Mouse (Mus musculus): ENCODE results near the gene Nfx1. TPM values are rescaled to one million over a fixed set of nuclear protein-coding genes. Genes with fewer than 3 reads are reported as not detected.

The Nfx1 gene
- total RNA-seq, 2 experiments from 2014 or later: 69.2 to 76.6 TPM

DNA sequence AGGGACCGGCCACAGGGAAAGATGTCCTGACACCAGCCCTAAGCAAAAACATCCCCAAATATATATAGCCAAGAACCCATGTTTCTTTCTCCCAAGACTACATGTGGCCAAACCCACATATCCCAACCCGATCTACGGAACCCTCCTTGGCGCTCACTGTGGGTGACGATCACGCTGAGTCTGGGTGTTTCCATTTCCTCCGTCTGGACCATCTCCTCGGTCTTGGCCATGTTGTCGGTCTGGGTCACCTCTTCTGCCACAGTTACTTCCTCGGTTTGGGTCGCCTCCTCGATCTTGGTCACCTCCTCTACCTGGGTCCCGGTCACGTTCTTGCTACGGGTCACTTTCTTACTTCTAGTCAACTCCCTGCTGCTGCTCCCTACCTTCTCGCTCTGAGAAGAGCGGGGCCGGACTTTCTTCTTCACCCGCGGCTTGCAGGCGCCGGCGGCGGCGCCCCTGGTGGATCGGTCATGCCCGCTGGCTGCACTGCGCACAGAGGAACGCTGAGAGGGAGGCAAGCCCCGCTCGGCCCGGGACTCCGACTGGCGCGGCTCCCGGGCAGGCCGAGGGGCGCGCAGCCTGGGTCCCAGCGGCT lies 23.0 kb upstream of the Nfx1 start:
- TF ChIP-seq CTCF (IDR thresholded peaks at IDR 0.05): peak; percentile 28
- DNase-seq (ENCODE audit: extremely low spot score in 1 of 2, low spot score in 2 of 2): no peak
- Histone ChIP-seq H3K27ac (peak overlapping the region; percentile 60), H3K4me3 (peak overlapping the region; percentile 71)
- intact Hi-C loops (cut with DNase I): loop anchor here (1.0 to 10.0 kb wide), 5 partner anchors 24 to 673 kb away; partner anchors contain the start of genes B4galt1, Ndufb6 and Smu1

DNA sequence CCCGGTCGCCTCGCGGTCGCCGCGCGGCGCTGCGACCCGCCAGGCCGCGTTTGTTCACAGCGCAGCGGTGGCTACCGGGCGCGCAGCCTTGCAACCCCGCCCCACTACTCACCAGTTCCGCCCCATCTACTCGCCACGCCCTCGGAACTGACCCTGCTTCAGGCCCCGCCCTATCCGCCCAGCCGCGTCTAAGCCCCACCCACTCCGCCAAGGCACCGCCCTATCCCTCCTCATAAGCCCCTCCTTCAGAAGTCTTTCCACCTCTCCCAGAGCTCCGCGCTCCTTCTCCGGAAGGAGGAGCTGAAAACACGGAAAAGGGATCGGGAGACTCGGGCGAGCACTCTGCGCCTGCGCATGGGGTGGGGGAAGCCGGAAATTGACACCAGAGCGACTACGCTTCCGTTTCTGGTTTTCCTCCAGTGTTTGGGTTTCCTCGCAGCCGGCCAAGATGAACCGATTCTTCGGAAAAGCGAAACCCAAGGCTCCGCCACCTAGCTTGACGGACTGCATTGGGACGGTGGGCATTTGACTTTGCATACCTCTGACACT lies 22.5 kb upstream of the Nfx1 start, which contains the start of the genes Bag1 and Chmp5:
TSS of gene Bag1 (minus strand) at position 135 of the 549 bp plus-strand sequence.
TSS of gene Chmp5 (plus strand) at position 248 of the 549 bp plus-strand sequence.
- no peak; the same call in 1 of the 2 replicates for TF ChIP-seq CTCF (IDR thresholded peaks at IDR 0.05)
- Histone ChIP-seq H3K4me3 (peak within 1 kb of the TSS; percentile 71), H3K27ac (peak within 1 kb of the TSS; percentile 85)
- intact Hi-C loops (cut with DNase I): loop anchor here (1.0 to 10.0 kb wide), 3 partner anchors 23 to 673 kb away; partner anchors contain the start of genes Ndufb6 and Smu1
- DNase-seq (ENCODE audit: extremely low spot score in 1 of 2, low spot score in 2 of 2): peak; percentile 97

DNA sequence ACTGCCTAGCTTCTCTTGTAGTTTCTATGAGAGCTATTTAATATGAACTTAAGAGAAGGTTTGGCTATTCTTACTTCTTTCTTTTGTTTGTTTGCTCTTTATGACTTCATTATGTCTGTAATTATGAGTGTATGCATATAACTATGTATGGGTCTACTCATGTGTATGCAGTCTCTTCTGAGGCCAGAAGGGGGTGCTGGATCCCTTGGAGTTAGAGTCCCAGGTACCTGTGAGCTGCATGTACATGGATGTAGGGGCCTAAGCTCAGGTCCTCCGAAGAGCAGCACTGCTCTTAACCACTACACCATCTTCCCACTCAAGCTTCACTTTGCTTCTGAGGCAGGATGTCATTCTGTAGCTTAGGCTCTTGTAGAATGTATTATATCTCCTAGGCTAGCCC lies 17.2 kb upstream of the Nfx1 start:
- no peak for DNase-seq (ENCODE audit: extremely low spot score in 1 of 2, low spot score in 2 of 2)
- intact Hi-C loops (cut with DNase I): no loop called here
- no peak overlapping the region for H3K4me3 ChIP-seq
- H3K27ac ChIP-seq: no peak overlapping the region
- TF ChIP-seq CTCF (IDR thresholded peaks at IDR 0.05): peak; percentile 40

GRCm38 (mm10) chr4:40955942-40956341 lies 14.8 kb upstream of the Nfx1 start:
- intact Hi-C loops (cut with DNase I): no loop called here
- no peak for TF ChIP-seq CTCF (IDR thresholded peaks at IDR 0.05)
- Histone ChIP-seq H3K4me3 (no peak overlapping the region), H3K27ac (no peak overlapping the region)
- DNase-seq (ENCODE audit: extremely low spot score in 1 of 2, low spot score in 2 of 2): no peak

- no peak for DNase-seq (ENCODE audit: extremely low spot score in 1 of 2, low spot score in 2 of 2)
- intact Hi-C loops (cut with DNase I): no loop called here
- Histone ChIP-seq H3K27ac (no peak overlapping the region), H3K4me3 (no peak overlapping the region)
- TF ChIP-seq CTCF (IDR thresholded peaks at IDR 0.05): no peak
Observed at GRCm38 (mm10) chr4:40963536-40963935, 7.2 kb upstream of the Nfx1 start.

DNA sequence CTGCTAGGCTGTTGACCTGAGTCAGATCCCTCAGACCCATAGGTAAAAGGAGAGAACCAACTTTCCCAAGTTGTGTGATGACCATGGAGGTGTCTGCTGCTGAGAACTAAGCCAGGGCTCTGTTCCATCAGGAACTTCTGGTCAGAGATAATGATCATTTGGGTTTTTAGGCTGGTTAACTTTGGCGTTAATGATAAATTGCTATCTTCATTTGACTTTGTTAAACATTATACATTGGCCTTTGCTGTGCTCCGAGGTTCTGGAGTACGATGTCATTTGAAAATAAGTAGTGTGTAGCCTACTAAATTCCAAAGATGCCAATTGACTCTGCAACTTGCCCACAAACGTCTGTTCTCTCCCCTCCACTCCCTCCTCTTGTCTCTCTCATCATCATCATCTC lies 1.5 kb upstream of the Nfx1 start:
- no peak for TF ChIP-seq CTCF (IDR thresholded peaks at IDR 0.05)
- intact Hi-C loops (cut with DNase I): no loop called here
- DNase-seq (ENCODE audit: extremely low spot score in 1 of 2, low spot score in 2 of 2): no peak
- no peak overlapping the region for H3K27ac ChIP-seq
- no peak overlapping the region for H3K4me3 ChIP-seq

DNA sequence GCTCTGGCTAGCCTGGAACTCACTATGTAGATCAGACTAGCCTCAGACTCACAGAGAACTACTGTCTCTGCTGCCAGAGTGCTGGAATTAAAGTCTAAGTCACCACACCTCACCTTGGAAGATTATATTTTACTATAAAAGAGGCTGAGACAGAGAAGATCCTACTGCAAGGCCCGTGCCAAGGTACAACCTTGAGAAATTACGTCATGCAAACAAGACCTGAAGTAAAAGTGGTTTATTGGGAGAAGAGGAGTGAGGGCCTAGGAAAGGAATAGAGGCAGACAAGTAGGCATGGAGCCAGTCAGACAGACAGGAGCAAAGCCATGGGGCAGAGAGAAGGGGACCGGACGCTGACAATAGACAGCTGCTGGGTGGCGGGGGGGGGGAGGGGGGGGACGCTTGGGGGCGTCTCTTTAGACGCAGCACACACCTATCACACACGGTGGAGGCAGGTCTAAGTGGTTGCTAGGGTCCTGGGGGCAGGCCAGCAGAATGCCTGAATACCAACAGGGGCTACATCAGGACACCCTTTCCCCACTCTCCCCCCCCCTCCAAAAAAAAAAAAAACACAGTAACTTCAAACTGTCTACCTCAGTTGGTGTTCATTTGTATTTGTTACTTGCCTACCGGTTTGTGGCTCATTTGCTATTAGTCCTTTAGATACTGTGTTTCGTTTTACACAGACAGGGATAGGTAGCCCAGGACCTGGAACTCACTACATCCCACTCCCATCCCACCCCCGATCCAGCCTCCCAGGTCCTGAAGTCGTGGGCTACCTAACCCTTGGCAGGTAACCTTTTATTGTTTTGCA lies 720 bp upstream of the Nfx1 start:
- intact Hi-C loops (cut with DNase I): loop anchor here (5.0 kb wide), 1 partner anchor 152 kb away; the partner anchor contains the start of gene Nol6
- Histone ChIP-seq H3K27ac (peak overlapping the region; percentile 98), H3K4me3 (peak overlapping the region; percentile 95)
- TF ChIP-seq CTCF (IDR thresholded peaks at IDR 0.05): no peak
- no peak for DNase-seq (ENCODE audit: extremely low spot score in 1 of 2, low spot score in 2 of 2)

DNA sequence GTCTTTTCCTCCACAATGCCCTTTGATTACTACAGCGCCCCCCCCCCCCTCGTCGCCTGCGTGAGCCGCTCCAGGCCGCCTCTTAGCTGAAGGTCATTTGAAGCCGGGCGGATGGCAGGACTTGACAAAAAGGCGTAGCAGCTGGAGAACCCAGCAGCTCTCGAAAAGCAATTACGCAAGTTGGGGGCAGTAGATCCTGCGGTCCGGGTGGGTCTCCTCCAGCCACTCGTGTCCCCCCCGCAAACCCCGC lies 189 bp upstream of the Nfx1 start:
- intact Hi-C loops (cut with DNase I): loop anchor here (5.0 kb wide), 1 partner anchor 152 kb away; the partner anchor contains the start of gene Nol6
- TF ChIP-seq CTCF (IDR thresholded peaks at IDR 0.05): no peak
- Histone ChIP-seq H3K4me3 (peak overlapping the region; percentile 95), H3K27ac (peak overlapping the region; percentile 98)
- DNase-seq (ENCODE audit: extremely low spot score in 1 of 2, low spot score in 2 of 2): no peak

DNA sequence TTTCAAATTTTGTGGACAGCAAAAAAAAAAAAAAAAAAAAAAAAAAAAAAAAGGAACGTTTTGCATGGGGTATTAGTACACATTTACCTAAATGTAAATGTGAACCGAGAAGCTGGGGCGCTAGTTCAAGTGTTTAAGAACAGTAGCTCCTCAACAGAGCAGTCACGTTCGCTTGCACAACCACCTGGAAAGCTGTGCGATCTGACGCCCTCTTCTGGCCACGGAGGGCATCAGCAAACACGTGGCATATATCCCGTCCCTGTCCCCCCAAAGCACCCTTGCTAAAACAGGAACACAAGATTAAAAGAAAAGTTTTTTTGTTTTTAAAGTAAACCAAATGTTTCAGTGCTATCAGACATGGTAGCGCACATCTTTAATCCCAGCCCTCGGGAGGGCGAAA lies 1.0 kb downstream of the Nfx1 start:
- Histone ChIP-seq H3K27ac (no peak overlapping the region; the same call in 1 of the 2 replicates), H3K4me3 (peak overlapping the region; percentile 95)
- TF ChIP-seq CTCF (IDR thresholded peaks at IDR 0.05): peak; percentile 47
- intact Hi-C loops (cut with DNase I): loop anchor here (1.0 to 5.0 kb wide), 2 partner anchors 23 to 151 kb away; partner anchors contain the start of genes Bag1, Chmp5 and Nol6
- no peak for DNase-seq (ENCODE audit: extremely low spot score in 1 of 2, low spot score in 2 of 2)

DNA sequence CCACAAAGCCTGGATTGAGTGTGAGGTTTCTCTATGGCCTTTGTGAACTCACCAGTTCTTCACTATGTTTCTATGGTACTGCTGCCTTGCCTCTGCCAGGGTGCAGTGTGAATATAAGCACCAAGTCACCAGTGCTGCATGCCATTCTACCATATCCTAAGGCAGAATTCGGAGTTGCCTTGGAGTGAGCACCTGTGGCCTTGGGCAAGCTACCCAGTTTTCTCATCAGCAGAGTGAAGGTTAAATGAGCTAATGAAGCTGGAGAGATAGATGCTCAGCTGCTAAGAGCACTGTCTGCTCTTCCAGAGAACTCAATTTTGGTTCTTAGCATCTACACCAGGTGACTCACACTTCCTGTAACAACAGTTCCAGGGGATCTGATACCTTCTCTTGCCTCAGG lies 3.3 kb downstream of the Nfx1 start:
- TF ChIP-seq CTCF (IDR thresholded peaks at IDR 0.05): no peak
- no peak for DNase-seq (ENCODE audit: extremely low spot score in 1 of 2, low spot score in 2 of 2)
- intact Hi-C loops (cut with DNase I): loop anchor here (5.0 kb wide), 1 partner anchor 148 kb away; the partner anchor contains the start of gene Nol6
- Histone ChIP-seq H3K27ac (no peak overlapping the region), H3K4me3 (no peak overlapping the region)

DNA sequence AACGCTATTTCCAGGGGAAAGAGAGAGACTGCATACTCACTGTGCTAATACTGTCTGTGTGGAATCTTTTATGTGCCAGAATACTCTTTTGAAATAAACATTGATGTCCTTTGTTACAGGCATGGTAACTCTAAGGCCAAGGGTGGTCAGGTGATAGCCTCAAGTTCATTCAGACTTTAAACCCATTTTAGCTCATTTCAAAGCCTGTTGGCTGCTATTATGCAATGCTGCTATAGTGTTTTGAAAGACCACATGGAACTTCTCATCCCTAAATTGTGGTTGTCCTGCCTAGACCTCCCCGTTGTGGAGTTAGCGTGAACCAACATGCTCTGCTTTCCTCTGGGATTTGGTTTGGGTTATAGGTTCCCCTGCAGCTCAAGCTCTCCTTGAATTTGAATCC lies 5.0 kb downstream of the Nfx1 start:
- DNase-seq (ENCODE audit: extremely low spot score in 1 of 2, low spot score in 2 of 2): no peak
- intact Hi-C loops (cut with DNase I): no loop called here
- no peak overlapping the region for H3K4me3 ChIP-seq
- no peak for TF ChIP-seq CTCF (IDR thresholded peaks at IDR 0.05)
- peak overlapping the region; percentile 36 for H3K27ac ChIP-seq

DNA sequence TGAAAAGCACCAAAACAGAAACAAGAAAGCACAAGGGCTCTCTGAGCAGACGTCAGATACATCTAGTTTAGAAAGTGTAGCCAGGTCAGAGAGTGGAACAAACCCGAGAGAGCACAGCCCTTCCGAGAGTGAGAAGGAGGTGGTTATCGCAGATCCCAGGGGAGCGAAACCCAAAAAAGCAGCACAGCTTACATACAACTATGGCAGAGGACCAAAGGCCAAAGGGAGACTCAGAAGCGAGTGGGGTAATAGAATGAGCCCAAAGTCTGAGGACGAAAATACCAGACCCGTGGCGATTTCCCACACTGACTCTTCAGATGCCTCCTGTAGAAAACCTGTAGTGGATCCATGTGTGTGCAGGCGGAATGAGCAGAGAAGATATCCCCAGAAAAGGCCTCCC lies 5.9 kb downstream of the Nfx1 start:
- intact Hi-C loops (cut with DNase I): no loop called here
- Histone ChIP-seq H3K4me3 (no peak overlapping the region), H3K27ac (no peak overlapping the region)
- TF ChIP-seq CTCF (IDR thresholded peaks at IDR 0.05): no peak
- DNase-seq (ENCODE audit: extremely low spot score in 1 of 2, low spot score in 2 of 2): no peak
